Mouse (Mus musculus) brown adipose tissue, adult 24 weeks (tissue): ENCODE measurements around the gene Gadl1. TPM values are rescaled to one million over a fixed set of nuclear protein-coding genes. Genes with fewer than 3 reads are reported as not detected.

Experiments used
- H3K27ac ChIP-seq: fragments of 200-500 bp; replicated peaks from 2 replicates; pipeline ENCODE4 v1.5.1; 2012; ENCODE audit warnings: low read depth, mild to moderate bottlenecking, low read length
- H3K4me1 ChIP-seq: fragments of 200-500 bp; 2 replicates; pipeline ENCODE4 v1.6.1; 2012; ENCODE audit warnings: low read length, mixed read lengths; ENCODE audit not compliant: control insufficient read depth, insufficient read depth, insufficient read length
- H3K4me3 ChIP-seq: fragments of 200-500 bp; 2 replicates; pipeline ENCODE4 v1.5.1; 2012; ENCODE audit warnings: low read depth, mild to moderate bottlenecking, low read length, moderate library complexity; ENCODE audit not compliant: insufficient read depth
- polyA plus RNA-seq: library from polyadenylated mRNA; stranded (reverse); fragments of >200 nt; gene quantifications from 2 replicates; pipeline ENCODE4 v1.2.4, GENCODE M21; 2012; ENCODE audit not compliant: missing spikeins, insufficient read depth, insufficient read length

Gadl1 gene
- polyA plus RNA-seq, 1 experiment, result not detected

DNA sequence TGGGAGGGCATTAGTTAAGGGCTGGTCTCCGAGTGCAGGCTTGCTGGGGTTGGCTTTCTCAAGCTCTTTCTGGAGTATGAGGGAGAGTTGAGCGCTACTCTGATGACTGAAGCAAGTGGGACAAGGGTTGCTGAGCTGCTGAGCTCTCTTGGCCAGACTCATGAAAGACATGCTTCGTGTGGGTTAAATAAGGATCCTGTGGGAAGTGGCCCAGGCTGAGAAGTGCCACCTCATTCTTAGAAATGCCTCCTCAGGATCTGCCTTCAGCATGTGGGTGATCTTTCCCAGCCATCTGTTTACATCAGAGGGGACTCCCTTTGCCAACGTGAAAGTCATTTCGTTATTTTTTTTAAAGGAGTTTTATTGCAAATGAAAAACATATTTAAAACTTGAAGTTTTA is 57.5 kb downstream of the Gadl1 start:
- H3K27ac ChIP-seq, result no peak overlapping the region
- H3K4me1 ChIP-seq, result no peaks in the 10 kb centered on the region
- no peak overlapping the region for H3K4me3 ChIP-seq

DNA sequence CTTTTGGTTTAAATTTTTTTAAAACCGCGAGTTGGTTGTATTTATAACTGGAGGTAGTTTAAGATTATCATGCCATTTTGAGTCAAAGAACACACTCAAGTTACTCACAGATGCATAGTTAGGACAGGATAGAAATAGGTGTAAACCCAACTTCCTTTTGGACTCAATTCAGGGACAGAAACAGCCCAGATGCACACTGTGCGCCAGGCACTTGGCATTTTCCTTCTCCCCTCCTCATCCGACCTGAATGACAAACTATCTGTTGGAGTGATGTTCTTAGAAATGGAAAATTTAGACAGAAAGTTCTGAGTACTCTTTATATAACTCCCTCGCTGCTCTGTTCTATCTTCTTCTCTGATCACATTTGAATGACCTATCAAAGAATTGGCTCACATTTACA is 58.4 kb downstream of the Gadl1 start:
- Histone ChIP-seq H3K27ac (no peak overlapping the region), H3K4me3 (no peak overlapping the region), H3K4me1 (no peaks in the 10 kb centered on the region)

- no peak overlapping the region for H3K4me3 ChIP-seq
- no peak overlapping the region for H3K27ac ChIP-seq
These were observed 67.6 kb downstream of the Gadl1 start for GRCm38 (mm10) chr9:115976901-115977300.

DNA sequence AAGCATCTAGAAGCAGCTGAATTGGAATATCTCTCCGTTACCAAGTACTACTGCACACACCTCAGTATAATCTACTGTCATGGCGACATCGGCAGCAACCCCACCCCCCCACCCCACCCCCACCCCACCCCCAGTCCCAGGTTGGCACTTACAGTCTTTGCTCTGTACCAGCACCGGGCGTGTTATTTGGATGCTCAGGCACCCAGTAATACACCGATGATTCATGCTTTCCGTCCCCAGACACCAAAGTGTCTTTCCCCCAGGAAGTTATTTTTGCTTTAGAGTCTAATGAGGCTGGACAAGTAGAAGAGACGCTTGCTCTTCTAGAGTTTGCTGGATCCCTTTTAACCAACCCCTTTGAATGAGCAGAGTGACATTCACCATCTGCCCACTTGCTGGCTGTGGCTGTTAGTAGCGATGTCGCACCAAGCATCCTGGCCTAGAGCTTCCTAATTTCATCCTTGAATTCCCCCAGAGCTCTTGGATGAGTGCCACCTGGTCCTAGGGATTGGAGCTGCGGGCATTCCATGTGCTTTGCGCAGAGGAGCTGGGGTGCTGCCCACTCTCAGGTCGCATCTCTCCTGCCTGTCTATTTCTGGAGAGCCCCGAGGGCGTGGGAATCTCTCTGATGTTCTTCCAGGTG is 68.5 kb downstream of the Gadl1 start:
- no peak overlapping the region for H3K27ac ChIP-seq
- no peak overlapping the region for H3K4me3 ChIP-seq
- H3K4me1 ChIP-seq, result no peaks in the 10 kb centered on the region

More at GRCm38 (mm10) chr9:115976901-115977300, 67.6 kb downstream of the Gadl1 start:
- no peaks in the 10 kb centered on the region for H3K4me1 ChIP-seq

DNA sequence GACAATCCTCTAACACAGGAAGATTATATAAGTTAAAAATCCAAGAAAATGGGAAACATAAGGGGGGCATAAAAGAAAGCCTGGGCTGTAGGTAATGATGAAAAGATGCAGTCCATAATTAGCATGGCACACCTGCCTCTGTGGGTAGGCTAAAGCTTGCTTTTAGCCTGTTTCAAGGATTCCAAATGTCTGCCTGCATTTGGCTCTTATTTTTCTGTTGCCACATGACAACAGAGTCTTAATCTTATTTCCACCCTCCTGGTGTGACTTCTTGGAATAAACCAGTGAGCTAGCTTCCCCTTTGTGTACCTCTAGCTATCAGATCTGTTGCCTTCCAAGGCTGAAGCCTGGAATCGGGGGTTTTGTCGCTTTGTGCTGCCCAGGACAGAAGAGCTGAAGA is 69.2 kb downstream of the Gadl1 start:
- no peaks in the 10 kb centered on the region for H3K4me1 ChIP-seq
- no peak overlapping the region for H3K4me3 ChIP-seq
- H3K27ac ChIP-seq, result no peak overlapping the region

GRCm38 (mm10) chr9:115990661-115991060 is 81.4 kb downstream of the Gadl1 start:
- Histone ChIP-seq H3K27ac (no peak overlapping the region), H3K4me1 (no peaks in the 10 kb centered on the region), H3K4me3 (no peak overlapping the region)

GRCm38 (mm10) chr9:115994772-115995171 is 85.5 kb downstream of the Gadl1 start:
- no peak overlapping the region for H3K4me3 ChIP-seq
- no peak overlapping the region for H3K27ac ChIP-seq
- no peaks in the 10 kb centered on the region for H3K4me1 ChIP-seq

- H3K4me3 ChIP-seq, result no peak overlapping the region
- no peak overlapping the region for H3K27ac ChIP-seq
- no peaks in the 10 kb centered on the region for H3K4me1 ChIP-seq
These were observed 86.8 kb downstream of the Gadl1 start for GRCm38 (mm10) chr9:115995856-115996560.

DNA sequence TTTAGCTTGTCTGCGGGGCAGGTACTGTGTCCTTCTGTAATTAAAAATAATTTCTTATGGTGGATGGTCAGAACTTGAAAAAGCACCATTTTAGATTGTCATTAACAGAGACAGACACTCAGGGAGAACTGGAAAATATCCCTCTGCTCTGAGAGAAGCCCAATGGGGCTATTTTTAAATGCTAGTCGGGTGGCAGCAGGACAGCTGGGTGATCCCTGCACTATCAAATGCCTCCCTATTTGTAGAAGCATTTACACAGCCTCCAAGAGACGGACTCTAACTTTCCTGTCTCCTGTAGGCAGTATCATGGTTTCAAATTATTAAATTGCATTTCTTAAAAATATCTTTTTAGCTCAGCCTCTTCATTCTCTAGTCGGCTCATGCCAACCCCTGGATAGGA is 89.1 kb downstream of the Gadl1 start:
- Histone ChIP-seq H3K4me3 (no peak overlapping the region), H3K4me1 (no peaks in the 10 kb centered on the region), H3K27ac (no peak overlapping the region)

- Histone ChIP-seq H3K27ac (no peak overlapping the region), H3K4me3 (no peak overlapping the region), H3K4me1 (no peaks in the 10 kb centered on the region)
These were observed 90.2 kb downstream of the Gadl1 start for GRCm38 (mm10) chr9:115999361-115999990.

- Histone ChIP-seq H3K27ac (no peak overlapping the region), H3K4me3 (no peak overlapping the region), H3K4me1 (no peaks in the 10 kb centered on the region)
These were observed 104.7 kb downstream of the Gadl1 start for GRCm38 (mm10) chr9:116013911-116014310.

DNA sequence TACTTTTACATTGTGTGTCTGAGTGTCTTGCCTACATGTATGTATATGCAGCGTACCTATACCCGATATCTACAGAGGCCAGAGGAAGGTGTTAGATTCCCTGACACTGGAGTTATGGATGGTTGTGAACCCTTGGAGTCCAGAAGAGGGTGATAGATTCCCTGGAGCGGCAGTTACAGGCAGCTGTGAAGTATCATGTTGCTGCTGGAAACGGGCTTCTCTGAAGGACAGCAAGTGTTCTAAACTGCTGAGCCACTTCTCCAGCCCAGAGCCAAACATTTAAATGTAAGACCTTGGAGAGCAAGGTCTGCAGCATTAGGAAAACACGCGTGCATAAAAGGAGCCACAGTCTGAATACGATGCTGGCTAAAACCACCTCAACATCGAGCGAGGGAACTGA is 107.0 kb downstream of the Gadl1 start:
- no peak overlapping the region for H3K4me3 ChIP-seq
- no peak overlapping the region for H3K27ac ChIP-seq
- H3K4me1 ChIP-seq, result no peaks in the 10 kb centered on the region

GRCm38 (mm10) chr9:116017091-116017490 is 107.8 kb downstream of the Gadl1 start:
- Histone ChIP-seq H3K4me1 (no peaks in the 10 kb centered on the region), H3K4me3 (no peak overlapping the region), H3K27ac (no peak overlapping the region)

DNA sequence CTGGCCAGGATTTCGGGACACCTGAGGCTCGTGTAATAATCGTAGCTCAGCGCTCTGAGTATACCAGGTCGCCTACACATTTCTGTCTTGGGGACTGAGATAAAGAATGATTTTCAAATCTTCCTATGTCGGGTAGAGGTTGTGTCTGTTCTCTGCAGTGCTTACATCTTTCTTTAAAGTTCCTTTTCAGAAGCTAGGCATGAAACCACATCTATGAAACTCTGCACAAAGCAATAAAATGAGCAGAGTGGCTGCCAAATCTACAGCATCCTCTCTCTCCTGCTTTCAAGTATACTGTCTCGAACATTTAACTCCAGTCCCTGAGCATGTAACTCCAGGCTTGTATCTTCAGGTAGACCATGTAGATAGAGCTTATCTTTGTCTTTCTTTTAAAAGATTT is 109.3 kb downstream of the Gadl1 start:
- Histone ChIP-seq H3K27ac (no peak overlapping the region), H3K4me3 (no peak overlapping the region), H3K4me1 (no peaks in the 10 kb centered on the region)

GRCm38 (mm10) chr9:116025371-116025770 is 116.1 kb downstream of the Gadl1 start:
- Histone ChIP-seq H3K4me3 (no peak overlapping the region), H3K4me1 (no peaks in the 10 kb centered on the region), H3K27ac (no peak overlapping the region)

GRCm38 (mm10) chr9:116029076-116029475 is 119.8 kb downstream of the Gadl1 start:
- Histone ChIP-seq H3K27ac (no peak overlapping the region), H3K4me3 (no peak overlapping the region), H3K4me1 (no peaks in the 10 kb centered on the region)
